ENCODE assay signal across 21 mouse cellular contexts in genomic region chr2:92632027-92632426, GRCm38 (mm10). TPM values are rescaled to one million over a fixed set of nuclear protein-coding genes. Genes with fewer than 3 reads are reported as not detected.
DNase-seq lines count a peak whose midpoint lies in the region; ATAC-seq and TF ChIP-seq lines count a peak whose summit lies in the region.
"Had no signal": no experiment of that assay in that cellular context is flagged by ENCODE, and none has a peak within 500 bp of the region (broad histone marks: within the 10 kb centered on the region; RNA-seq: fewer than 3 reads in every experiment).

No protein-coding gene starts in this region.

- H3K9me3 ChIP-seq in hindbrain, postnatal 0 days (ENCODE audit: low read length), result no peaks in the 10 kb centered on the region
- no peaks in the 10 kb centered on the region for H3K9me3 ChIP-seq in hindbrain, embryonic 14.5 days (ENCODE audit: control insufficient read depth, low read length)
- no peaks in the 10 kb centered on the region for H3K9me3 ChIP-seq in midbrain, embryonic 16.5 days (replicated peaks; ENCODE audit: control insufficient read depth, low read length, poor library complexity, severe bottlenecking)
- H3K9me3 ChIP-seq in midbrain, embryonic 11.5 days (ENCODE audit: control insufficient read depth, low read length), result no peaks in the 10 kb centered on the region
- no peaks in the 10 kb centered on the region for H3K9me3 ChIP-seq in midbrain, postnatal 0 days (ENCODE audit: low read length)
- H3K9me3 ChIP-seq: embryonic facial prominence, embryonic 12.5 days; embryonic facial prominence, embryonic 15.5 days had no signal

- no peak overlapping the region for H3K27ac ChIP-seq in hindbrain, postnatal 0 days
- H3K27ac ChIP-seq in hindbrain, embryonic 14.5 days, result no peak overlapping the region
- no peak overlapping the region; the same call in 1 of the 2 replicates for H3K27ac ChIP-seq in midbrain, embryonic 16.5 days (ENCODE audit: low read length)
- no peak overlapping the region for H3K27ac ChIP-seq in midbrain, embryonic 11.5 days (ENCODE audit: low read depth, low read length)
- peak overlapping the region; percentile 43; the same call in 1 of the 2 replicates for H3K27ac ChIP-seq in midbrain, postnatal 0 days (ENCODE audit: low read depth, low read length)
- H3K27ac ChIP-seq: embryonic facial prominence, embryonic 12.5 days; embryonic facial prominence, embryonic 15.5 days; gastrocnemius, adult 2 months had no signal

- no peak for DNase-seq in cerebellum, adult 11 months
- DNase-seq in hindbrain, postnatal 0 days (ENCODE audit: low spot score), result peak; percentile 39
- no peak for DNase-seq in hindbrain, embryonic 14.5 days (ENCODE audit: low spot score)
- no peak for DNase-seq in midbrain, embryonic 11.5 days (ENCODE audit: low spot score, missing footprints)
- peak; percentile 41 for DNase-seq in midbrain, postnatal 0 days (ENCODE audit: low spot score)
- DNase-seq in adrenal gland, adult 18-20 months (ENCODE audit: low spot score in 2 of 2), result no peak
- DNase-seq: adrenal gland, adult 2 months; adrenal gland, postnatal 14 days; cerebellum, adult 2 months; cerebellum, adult 9-11 months; cerebellum, postnatal 25 days; forebrain, postnatal 0 days; gastrocnemius, adult 2 months; gastrocnemius, postnatal 14 days; heart, adult 11 months had no signal

- no peak overlapping the region for H3K4me2 ChIP-seq in hindbrain, postnatal 0 days (ENCODE audit: low read depth, low read length)
- H3K4me2 ChIP-seq in hindbrain, embryonic 14.5 days (replicated peaks), result no peak overlapping the region
- no peak overlapping the region for H3K4me2 ChIP-seq in midbrain, embryonic 16.5 days (ENCODE audit: low read length)
- H3K4me2 ChIP-seq in midbrain, embryonic 11.5 days, result no peak overlapping the region
- H3K4me2 ChIP-seq in midbrain, postnatal 0 days (ENCODE audit: low read depth, low read length, poor library complexity, severe bottlenecking), result no peak overlapping the region
- H3K4me2 ChIP-seq: embryonic facial prominence, embryonic 12.5 days; embryonic facial prominence, embryonic 15.5 days; heart, embryonic 11.5 days had no signal

- TF ChIP-seq CTCF in hindbrain, postnatal 0 days (IDR thresholded peaks at IDR 0.05; ENCODE audit: low read depth), result no peak
- TF ChIP-seq CTCF in midbrain, postnatal 0 days (IDR thresholded peaks at IDR 0.05), result no peak

- WGBS in hindbrain, postnatal 0 days, result 18% methylated on average over 1 of the region's 1 CpGs
- WGBS in hindbrain, embryonic 14.5 days, result 42% methylated on average over 1 of the region's 1 CpGs
- WGBS in midbrain, embryonic 16.5 days, result 39% methylated on average over 1 of the region's 1 CpGs
- 63% methylated on average over 1 of the region's 1 CpGs for WGBS in midbrain, embryonic 11.5 days
- WGBS in midbrain, postnatal 0 days, result 31% methylated on average over 1 of the region's 1 CpGs

- H3K36me3 ChIP-seq in hindbrain, postnatal 0 days (ENCODE audit: insufficient read depth, low read length), result no peaks in the 10 kb centered on the region
- H3K36me3 ChIP-seq in hindbrain, embryonic 14.5 days (replicated peaks; ENCODE audit: control insufficient read depth, insufficient read depth), result no peaks in the 10 kb centered on the region
- no peaks in the 10 kb centered on the region for H3K36me3 ChIP-seq in midbrain, embryonic 16.5 days (ENCODE audit: control insufficient read depth, insufficient read depth, low read length)
- H3K36me3 ChIP-seq in midbrain, embryonic 11.5 days (ENCODE audit: control insufficient read depth, insufficient read depth, low read length), result no peaks in the 10 kb centered on the region
- no peaks in the 10 kb centered on the region for H3K36me3 ChIP-seq in midbrain, postnatal 0 days (ENCODE audit: insufficient read depth, low read length)
- H3K36me3 ChIP-seq: embryonic facial prominence, embryonic 12.5 days; embryonic facial prominence, embryonic 15.5 days had no signal

- no peaks in the 10 kb centered on the region for H3K27me3 ChIP-seq in hindbrain, postnatal 0 days (ENCODE audit: insufficient read depth, low read length)
- H3K27me3 ChIP-seq in hindbrain, embryonic 14.5 days (ENCODE audit: control insufficient read depth, insufficient read depth, low read length), result no peaks in the 10 kb centered on the region
- no peaks in the 10 kb centered on the region for H3K27me3 ChIP-seq in midbrain, embryonic 16.5 days (ENCODE audit: control insufficient read depth, insufficient read depth, low read depth, low read length)
- no peaks in the 10 kb centered on the region for H3K27me3 ChIP-seq in midbrain, embryonic 11.5 days (ENCODE audit: control insufficient read depth, insufficient read depth, low read length)
- no peaks in the 10 kb centered on the region for H3K27me3 ChIP-seq in midbrain, postnatal 0 days (ENCODE audit: insufficient read depth, low read length)
- H3K27me3 ChIP-seq: embryonic facial prominence, embryonic 12.5 days; embryonic facial prominence, embryonic 15.5 days had no signal

- H3K9ac ChIP-seq in hindbrain, postnatal 0 days (replicated peaks; ENCODE audit: low read length), result no peak overlapping the region
- no peak overlapping the region for H3K9ac ChIP-seq in hindbrain, embryonic 14.5 days
- no peak overlapping the region for H3K9ac ChIP-seq in midbrain, embryonic 16.5 days (ENCODE audit: low read depth, low read length)
- H3K9ac ChIP-seq in midbrain, embryonic 11.5 days (ENCODE audit: low read length), result no peak overlapping the region
- no peak overlapping the region for H3K9ac ChIP-seq in midbrain, postnatal 0 days (replicated peaks; ENCODE audit: low read length, poor library complexity, severe bottlenecking)
- H3K9ac ChIP-seq: embryonic facial prominence, embryonic 12.5 days; embryonic facial prominence, embryonic 15.5 days; forebrain, postnatal 0 days had no signal

- H3K4me3 ChIP-seq in hindbrain, postnatal 0 days (ENCODE audit: low read length), result no peak overlapping the region
- H3K4me3 ChIP-seq in hindbrain, embryonic 14.5 days (replicated peaks; ENCODE audit: low read length), result no peak overlapping the region
- no peak overlapping the region for H3K4me3 ChIP-seq in midbrain, embryonic 16.5 days (ENCODE audit: low read depth, low read length)
- H3K4me3 ChIP-seq in midbrain, embryonic 11.5 days (ENCODE audit: low read depth, low read length), result no peak overlapping the region
- H3K4me3 ChIP-seq in midbrain, postnatal 0 days (ENCODE audit: low read depth, low read length), result no peak overlapping the region
- H3K4me3 ChIP-seq: embryonic facial prominence, embryonic 12.5 days; embryonic facial prominence, embryonic 15.5 days; gastrocnemius, adult 2 months had no signal

- peak; percentile 58; the same call in 1 of the 2 replicates for ATAC-seq in cerebellum, adult (ENCODE audit: insufficient number of reproducible peaks, low FRiP score, low TSS enrichment)
- peak; percentile 55; the same call in 1 of the 2 replicates for ATAC-seq in hindbrain, postnatal 0 days
- ATAC-seq in hindbrain, embryonic 14.5 days (ENCODE audit: low FRiP score), result no peak
- ATAC-seq in midbrain, embryonic 16.5 days, result peak; percentile 64; the same call in 1 of the 2 replicates
- no peak for ATAC-seq in midbrain, embryonic 11.5 days (ENCODE audit: low FRiP score)
- ATAC-seq in midbrain, postnatal 0 days (ENCODE audit: low FRiP score), result peak; percentile 44; the same call in 1 of the 2 replicates
- ATAC-seq: forebrain, embryonic 14.5 days; forebrain, postnatal 0 days had no signal

- H3K4me1 ChIP-seq in hindbrain, postnatal 0 days (ENCODE audit: insufficient read depth, low read length), result no peaks in the 10 kb centered on the region
- no peaks in the 10 kb centered on the region for H3K4me1 ChIP-seq in hindbrain, embryonic 14.5 days (replicated peaks; ENCODE audit: control insufficient read depth, insufficient read depth, low read length)
- H3K4me1 ChIP-seq in midbrain, embryonic 16.5 days (ENCODE audit: control insufficient read depth, insufficient read depth, low read length), result 0 out of 2 replicates have a peak, but pooled peaks cover 5% of the 10 kb centered on the region
- H3K4me1 ChIP-seq in midbrain, embryonic 11.5 days (ENCODE audit: control insufficient read depth, insufficient read depth, low read length), result no peaks in the 10 kb centered on the region
- no peaks in the 10 kb centered on the region for H3K4me1 ChIP-seq in midbrain, postnatal 0 days (ENCODE audit: insufficient read depth, low read length)
- H3K4me1 ChIP-seq: embryonic facial prominence, embryonic 12.5 days; embryonic facial prominence, embryonic 15.5 days had no signal

RNA-seq across cellular contexts. Expression of gene Chst1, which starts 32.5 kb away (rescaled TPM):
- total RNA-seq in hindbrain, postnatal 0 days (2014; rRNA removed), result 34.9 and 49.2 TPM in 2 replicates
- polyA plus RNA-seq in hindbrain, postnatal 0 days (2015; fragmentation: Nextera tagmentation; extraction: Ambion mirVana), result 23.2 and 24.4 TPM in 2 replicates
- polyA plus RNA-seq in hindbrain, embryonic 14.5 days (2014; fragmentation: Nextera tagmentation; extraction: Ambion mirVana), result 20.0 and 26.1 TPM in 2 replicates
- polyA plus RNA-seq in midbrain, embryonic 16.5 days (2015; fragmentation: Nextera tagmentation; extraction: Ambion mirVana), result 51.2 and 54.6 TPM in 2 replicates
- 4.2 and 4.3 TPM in 2 replicates for polyA plus RNA-seq in midbrain, embryonic 11.5 days (2014; fragmentation: Nextera tagmentation; extraction: Ambion mirVana)
- 64.4 and 73.8 TPM in 2 replicates for total RNA-seq in midbrain, postnatal 0 days (2014; rRNA removed)
- polyA plus RNA-seq in midbrain, postnatal 0 days (2015; fragmentation: Nextera tagmentation; extraction: Ambion mirVana), result 39.5 and 43.0 TPM in 2 replicates
- total RNA-seq in adrenal gland, adult 18-20 months (2021), result 10 to 100 TPM; 13.2 to 20.4 TPM

Comparison
In these comparisons a context has a peak if more than half of its experiments do, and no peak if none do; other contexts are left out.
1. ATAC-seq: peak in cerebellum, adult (single experiment), hindbrain, postnatal 0 days (single experiment), midbrain, embryonic 16.5 days (single experiment) and midbrain, postnatal 0 days (single experiment); none in hindbrain, embryonic 14.5 days (single experiment) and midbrain, embryonic 11.5 days (single experiment).
2. DNase-seq: peak in hindbrain, postnatal 0 days (single experiment) and midbrain, postnatal 0 days (single experiment); none in cerebellum, adult 11 months (single experiment), hindbrain, embryonic 14.5 days (single experiment), midbrain, embryonic 11.5 days (single experiment) and adrenal gland, adult 18-20 months (0 of 2).